In the genomic region with DNA sequence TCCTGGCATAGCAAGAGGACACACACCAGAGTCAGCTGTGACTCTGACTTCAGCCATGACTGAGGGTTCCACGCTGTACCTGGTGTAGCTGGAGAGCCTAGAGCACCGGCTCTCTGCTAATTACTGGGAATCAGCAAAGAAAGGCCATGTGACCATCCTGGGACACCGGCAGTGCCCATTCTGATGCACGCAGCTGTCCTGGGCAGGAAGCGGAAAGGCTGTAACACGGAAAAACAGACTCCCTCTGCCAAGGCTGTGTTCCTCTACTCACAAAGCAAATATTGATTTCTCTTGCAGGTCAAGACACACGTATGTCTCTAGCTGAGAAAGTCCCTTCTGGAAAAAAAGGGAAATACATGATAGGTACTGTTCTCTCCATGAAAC, we compare ENCODE assay signal across 14 mouse cellular contexts. TPM values are rescaled to one million over a fixed set of nuclear protein-coding genes. Genes with fewer than 3 reads are reported as not detected.
DNase-seq lines count a peak whose midpoint lies in the region; ATAC-seq and TF ChIP-seq lines count a peak whose summit lies in the region.
"Had no signal": no experiment of that assay in that cellular context is flagged by ENCODE, and none has a peak within 500 bp of the region (broad histone marks: within the 10 kb centered on the region; RNA-seq: fewer than 3 reads in every experiment).

No protein-coding gene starts in this region.

- no peak overlapping the region for H3K9ac ChIP-seq in lung, embryonic 14.5 days
- H3K9ac ChIP-seq in forebrain, embryonic 13.5 days, result no peak overlapping the region

- H3K4me2 ChIP-seq in lung, embryonic 14.5 days, result no peak overlapping the region
- no peak overlapping the region for H3K4me2 ChIP-seq in forebrain, embryonic 13.5 days
- H3K4me2 ChIP-seq: midbrain, embryonic 11.5 days had no signal

- TF ChIP-seq POLR2A in cerebellum, adult 2 months (IDR thresholded peaks at IDR 0.05; ENCODE audit: borderline replicate concordance, insufficient read depth, low read length), result no peak
- TF ChIP-seq POLR2A in spleen, adult 2 months (IDR thresholded peaks at IDR 0.05; ENCODE audit: low read depth, low read length), result no peak

- WGBS in cerebellum, adult 2 months, result 50% methylated on average over 7 of the region's 7 CpGs
- 81% methylated on average over 7 of the region's 7 CpGs for WGBS in spleen, adult 2 months
- 75% methylated on average over 7 of the region's 7 CpGs for WGBS in lung, embryonic 14.5 days
- 81% methylated on average over 7 of the region's 7 CpGs for WGBS in forebrain, embryonic 13.5 days

- no peaks in the 10 kb centered on the region for H3K36me3 ChIP-seq in spleen, adult 2 months (ENCODE audit: control insufficient read depth, insufficient read depth, low read length)
- no peaks in the 10 kb centered on the region for H3K36me3 ChIP-seq in lung, embryonic 14.5 days (ENCODE audit: insufficient read depth)
- H3K36me3 ChIP-seq in forebrain, embryonic 13.5 days (ENCODE audit: poor library complexity, severe bottlenecking), result no peaks in the 10 kb centered on the region

- no peak for ATAC-seq in lung, embryonic 14.5 days (ENCODE audit: insufficient read depth)
- no peak for ATAC-seq in forebrain, embryonic 13.5 days

- H3K9me3 ChIP-seq in lung, embryonic 14.5 days (ENCODE audit: low read depth, low read length), result no peaks in the 10 kb centered on the region
- no peaks in the 10 kb centered on the region for H3K9me3 ChIP-seq in forebrain, embryonic 13.5 days (replicated peaks)

- H3K4me1 ChIP-seq in cerebellum, adult 2 months (ENCODE audit: control insufficient read depth, insufficient read depth, low read length), result peaks cover 21% of the 10 kb centered on the region
- no peaks in the 10 kb centered on the region; the same call in 1 of the 2 replicates for H3K4me1 ChIP-seq in spleen, adult 2 months (ENCODE audit: control insufficient read depth, insufficient read depth, insufficient read length)
- H3K4me1 ChIP-seq in lung, embryonic 14.5 days (ENCODE audit: insufficient read depth), result 0 out of 2 replicates have a peak, but pooled peaks cover 4% of the 10 kb centered on the region
- no peaks in the 10 kb centered on the region for H3K4me1 ChIP-seq in forebrain, embryonic 13.5 days

- no peaks in the 10 kb centered on the region for H3K27me3 ChIP-seq in cerebellum, adult 2 months (ENCODE audit: control insufficient read depth, insufficient read depth, low read length)
- no peaks in the 10 kb centered on the region for H3K27me3 ChIP-seq in spleen, adult 2 months (ENCODE audit: control insufficient read depth, insufficient read depth, low read length)
- H3K27me3 ChIP-seq in lung, embryonic 14.5 days (ENCODE audit: insufficient read depth, low read length), result no peaks in the 10 kb centered on the region
- no peaks in the 10 kb centered on the region for H3K27me3 ChIP-seq in forebrain, embryonic 13.5 days

- TF ChIP-seq CTCF in cerebellum, adult 2 months (IDR thresholded peaks at IDR 0.05; ENCODE audit: borderline replicate concordance, insufficient read depth, low read depth, low read length), result no peak
- no peak for TF ChIP-seq CTCF in spleen, adult 2 months (IDR thresholded peaks at IDR 0.05; ENCODE audit: extremely low read depth, insufficient read depth, insufficient read length, insufficient replicate concordance)
- TF ChIP-seq CTCF in lung, embryonic 14.5 days (IDR thresholded peaks at IDR 0.05; ENCODE audit: low read depth), result no peak

- H3K27ac ChIP-seq in cerebellum, adult 2 months (ENCODE audit: insufficient read depth, low read length), result peak overlapping the region; percentile 23; the same call in 1 of the 2 replicates
- peak overlapping the region; percentile 45; the same call in 1 of the 2 replicates for H3K27ac ChIP-seq in spleen, adult 2 months (ENCODE audit: insufficient read depth, low read length)
- H3K27ac ChIP-seq in lung, embryonic 14.5 days (ENCODE audit: low read depth), result peak overlapping the region; percentile 38; the same call in 1 of the 2 replicates
- no peak overlapping the region for H3K27ac ChIP-seq in forebrain, embryonic 13.5 days

- no peak for DNase-seq in cerebellum, adult 2 months
- no peak for DNase-seq in cerebellum, adult 11-12 months
- no peak for DNase-seq in spleen, adult 2 months (ENCODE audit: low read depth in 1 of 2, low spot score in 2 of 2)
- DNase-seq in spleen, postnatal 10 days (ENCODE audit: low spot score in 2 of 2), result no peak
- no peak for DNase-seq in lung, embryonic 14.5 days
- DNase-seq in yolk sac, embryonic 10.5 days (ENCODE audit: low spot score), result peak; percentile 22
- no peak for DNase-seq in left cerebral cortex, adult 9 months (ENCODE audit: low spot score in 2 of 2)
- DNase-seq: adrenal gland, adult 8-10 months; cerebellum, adult 8-10 months; left cerebral cortex, postnatal 4 days; thymus, postnatal 14 days had no signal

- H3K4me3 ChIP-seq in cerebellum, adult 2 months (replicated peaks; ENCODE audit: insufficient read depth, low read depth, low read length), result no peak overlapping the region
- H3K4me3 ChIP-seq in spleen, adult 2 months (ENCODE audit: extremely low read depth, insufficient read depth, insufficient read length), result no peak overlapping the region
- H3K4me3 ChIP-seq in lung, embryonic 14.5 days (ENCODE audit: low read depth, low read length), result no peak overlapping the region
- H3K4me3 ChIP-seq in forebrain, embryonic 13.5 days, result no peak overlapping the region

RNA-seq across cellular contexts. Expression of gene Tspan15, which starts 12.3 kb away (rescaled TPM):
- 51.2 and 55.0 TPM in 2 replicates for polyA plus RNA-seq in cerebellum, adult 2 months (2012; rRNA removed)
- 39.2 and 46.1 TPM in 2 replicates for polyA plus RNA-seq in spleen, adult 2 months (2012; rRNA removed)
- 32.5 and 36.3 TPM in 2 replicates for polyA plus RNA-seq in lung, embryonic 14.5 days (2014; fragmentation: Nextera tagmentation; extraction: Ambion mirVana)
- polyA plus RNA-seq in forebrain, embryonic 13.5 days (2015; fragmentation: Nextera tagmentation; extraction: Ambion mirVana), result 14.2 and 18.0 TPM in 2 replicates

RNA-seq across cellular contexts. Expression of gene Tacr2, which starts 33.5 kb away (rescaled TPM):
- polyA plus RNA-seq in cerebellum, adult 2 months (2012; rRNA removed), result 0.07 TPM in 1 of 2 replicates, not detected in the other
- polyA plus RNA-seq in spleen, adult 2 months (2012; rRNA removed), result not detected in 2 replicates
- 0.46 and 0.85 TPM in 2 replicates for polyA plus RNA-seq in lung, embryonic 14.5 days (2014; fragmentation: Nextera tagmentation; extraction: Ambion mirVana)
- polyA plus RNA-seq in forebrain, embryonic 13.5 days (2015; fragmentation: Nextera tagmentation; extraction: Ambion mirVana), result not detected in 2 replicates
- polyA plus RNA-seq: embryonic facial prominence, embryonic 14.5 days; midbrain, embryonic 11.5 days had no signal
